Mouse (Mus musculus) hindbrain, embryonic 13.5 days (tissue): Measurements from ENCODE around the gene Foxj3. TPM values are rescaled to one million over a fixed set of nuclear protein-coding genes. Genes with fewer than 3 reads are reported as not detected.
"Not testable (repeated sequence)": the region's sequence is repeated elsewhere in the genome, so short reads cannot be mapped to it uniquely, and the experiment has no call there.

ENCODE experiments used
- ATAC-seq: fragments of 200-750 bp; cut with Nextera tagmentation; 2 replicates; pipeline ENCODE4 v1.8.0; 2017; ENCODE audit warnings: moderate TSS enrichment; ENCODE audit not compliant: low FRiP score
- H3K27ac ChIP-seq: fragments of 300-500 bp; sonication (generic); 2 replicates; pipeline ENCODE4 v1.5.1; 2015; ENCODE audit warnings: inconsistent platforms, mild to moderate bottlenecking, moderate library complexity
- H3K27me3 ChIP-seq: fragments of 300-500 bp; sonication (generic); 2 replicates; pipeline ENCODE4 v1.6.1; 2015; ENCODE audit warnings: mild to moderate bottlenecking, inconsistent platforms
- H3K36me3 ChIP-seq: fragments of 300-500 bp; sonication (generic); 2 replicates; pipeline ENCODE4 v1.6.1; 2015; ENCODE audit warnings: mild to moderate bottlenecking, inconsistent platforms
- H3K4me1 ChIP-seq: fragments of 300-500 bp; sonication (generic); replicated peaks from 2 replicates; pipeline ENCODE4 v1.6.1; 2015; ENCODE audit warnings: inconsistent platforms
- H3K4me2 ChIP-seq: fragments of 300-500 bp; sonication (generic); 2 replicates; pipeline ENCODE4 v1.6.1; 2015; ENCODE audit warnings: inconsistent platforms, mild to moderate bottlenecking, moderate library complexity
- H3K4me3 ChIP-seq: fragments of 300-500 bp; sonication (generic); 2 replicates; pipeline ENCODE4 v1.5.1; 2015; ENCODE audit warnings: mild to moderate bottlenecking, inconsistent platforms
- H3K9ac ChIP-seq: fragments of 300-500 bp; sonication (generic); 2 replicates; pipeline ENCODE4 v1.6.1; 2015; ENCODE audit warnings: mild to moderate bottlenecking, inconsistent platforms
- H3K9me3 ChIP-seq: fragments of 300-500 bp; sonication (generic); 2 replicates; pipeline ENCODE4 v1.6.1; 2016; ENCODE audit warnings: inconsistent platforms
- WGBS: fragments of 180-500 bp; shearing (Covaris S2); methylation state at CpG from one replicate; pipeline ENCODE4 v1.1.7; 2015; 5-methylcytosine and 5-hydroxymethylcytosine counted together
- polyA plus RNA-seq: library from polyadenylated mRNA; unstranded; fragments of >200 nt; fragmentation: Nextera tagmentation; extraction: Ambion mirVana; gene quantifications from 2 replicates; pipeline ENCODE4 v1.2.1, GENCODE M21; 2015

The Foxj3 gene
- polyA plus RNA-seq, 1 experiment from 2014 or later, result 25.4 TPM

DNA sequence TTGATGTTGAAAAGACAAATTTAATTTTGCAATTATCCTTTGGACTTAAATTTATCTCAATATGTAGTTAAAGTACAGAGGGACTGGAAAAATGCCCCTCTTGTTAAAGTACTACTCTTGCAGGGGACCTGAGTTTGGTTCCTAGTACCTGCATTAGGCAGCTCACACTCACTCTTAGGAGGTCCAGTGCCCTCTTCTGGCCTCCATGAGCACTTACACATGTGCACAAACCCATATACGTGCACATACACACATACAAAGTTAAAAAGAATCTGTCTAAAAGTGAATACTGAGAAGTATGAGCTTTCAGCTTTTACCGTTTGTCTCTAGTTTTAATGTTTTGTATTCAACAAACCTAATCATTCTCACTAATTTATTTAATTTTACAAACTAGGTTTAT is 51.2 kb downstream of the Foxj3 start:
- no peaks in the 10 kb centered on the region for H3K9me3 ChIP-seq
- H3K4me2 ChIP-seq, result no peak overlapping the region
- H3K27me3 ChIP-seq, result no peaks in the 10 kb centered on the region
- H3K27ac ChIP-seq, result no peak overlapping the region
- H3K9ac ChIP-seq, result no peak overlapping the region
- no peak for ATAC-seq
- WGBS, result 94% methylated on average over 2 of the region's 2 CpGs
- H3K4me3 ChIP-seq, result no peak overlapping the region
- no peaks in the 10 kb centered on the region for H3K4me1 ChIP-seq
- H3K36me3 ChIP-seq, result peaks cover 17% of the 10 kb centered on the region

DNA sequence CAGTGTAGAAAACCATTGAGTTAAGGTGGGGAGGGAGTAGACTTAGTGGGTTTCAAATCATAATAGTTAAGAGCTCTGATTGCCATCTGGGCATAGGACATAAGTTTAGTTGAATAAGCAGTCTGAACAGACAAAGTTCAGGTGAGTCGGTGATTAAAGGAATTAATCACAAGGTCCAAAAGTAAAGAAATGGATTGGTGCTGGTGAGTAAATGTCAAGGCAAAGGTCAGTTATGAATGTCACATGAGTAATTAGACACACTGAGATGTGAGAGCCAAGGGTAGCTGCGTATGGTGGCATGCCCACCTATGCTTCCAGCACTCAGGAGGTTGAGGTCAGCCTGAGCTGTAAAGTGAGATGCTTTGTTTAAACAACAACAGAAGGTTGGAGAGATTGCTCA is 52.6 kb downstream of the Foxj3 start:
- ATAC-seq, result no peak
- H3K9me3 ChIP-seq, result no peaks in the 10 kb centered on the region
- no peak overlapping the region for H3K4me3 ChIP-seq
- H3K27ac ChIP-seq, result no peak overlapping the region
- H3K4me1 ChIP-seq, result no peaks in the 10 kb centered on the region
- H3K36me3 ChIP-seq, result peaks cover 17% of the 10 kb centered on the region
- H3K4me2 ChIP-seq, result no peak overlapping the region
- WGBS, result 89% methylated on average over 2 of the region's 2 CpGs
- no peak overlapping the region for H3K9ac ChIP-seq
- no peaks in the 10 kb centered on the region for H3K27me3 ChIP-seq

DNA sequence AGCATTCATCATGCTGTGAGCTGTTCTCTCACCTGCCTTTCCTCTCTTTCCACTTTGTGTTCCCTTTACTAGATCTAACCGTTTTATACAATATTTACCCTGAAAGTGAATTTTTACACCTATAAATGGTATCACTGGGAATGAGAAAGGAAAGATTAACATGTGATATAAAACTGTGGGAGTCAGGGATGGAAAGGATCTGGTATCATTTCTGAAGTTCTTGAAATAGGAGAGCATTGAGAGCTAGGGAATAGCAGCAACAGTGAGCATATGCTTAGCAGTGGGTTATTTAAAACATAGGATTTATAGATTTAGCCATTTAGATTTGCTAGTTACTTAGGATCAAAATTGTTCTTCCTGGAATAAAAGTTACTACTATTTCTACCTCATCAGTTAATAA is 53.2 kb downstream of the Foxj3 start:
- Histone ChIP-seq H3K4me3 (no peak overlapping the region), H3K27me3 (no peaks in the 10 kb centered on the region), H3K9ac (no peak overlapping the region), H3K4me1 (no peaks in the 10 kb centered on the region), H3K9me3 (no peaks in the 10 kb centered on the region), H3K27ac (no peak overlapping the region), H3K4me2 (no peak overlapping the region), H3K36me3 (peaks cover 17% of the 10 kb centered on the region)
- 90% methylated on average over 1 of the region's 1 CpGs for WGBS
- ATAC-seq, result no peak

DNA sequence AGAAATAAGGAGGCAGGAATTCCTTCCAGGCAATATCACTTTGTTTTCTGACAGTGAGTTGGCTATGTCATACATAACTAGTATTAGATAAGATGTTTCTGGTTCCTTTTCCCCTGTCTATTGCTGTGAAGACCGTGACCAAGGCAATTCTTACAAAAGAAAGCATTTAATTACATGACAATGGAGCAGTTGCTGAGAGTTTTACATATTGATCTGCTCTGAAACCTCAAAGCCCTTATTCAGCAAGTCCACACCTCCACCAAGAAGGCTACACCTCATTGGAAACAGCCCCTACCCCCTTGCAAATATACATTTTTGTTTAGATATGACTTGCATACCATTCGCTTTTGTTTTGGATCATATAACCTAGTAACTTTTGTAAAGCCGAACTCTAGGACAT is 55.7 kb downstream of the Foxj3 start:
- H3K27me3 ChIP-seq, result no peaks in the 10 kb centered on the region
- 63% methylated on average over 3 of the region's 3 CpGs for WGBS
- no peak overlapping the region for H3K4me3 ChIP-seq
- H3K4me1 ChIP-seq, result no peaks in the 10 kb centered on the region
- no peak overlapping the region for H3K9ac ChIP-seq
- H3K27ac ChIP-seq, result no peak overlapping the region
- no peaks in the 10 kb centered on the region for H3K9me3 ChIP-seq
- ATAC-seq, result no peak
- no peak overlapping the region for H3K4me2 ChIP-seq
- H3K36me3 ChIP-seq, result peaks cover 5% of the 10 kb centered on the region

DNA sequence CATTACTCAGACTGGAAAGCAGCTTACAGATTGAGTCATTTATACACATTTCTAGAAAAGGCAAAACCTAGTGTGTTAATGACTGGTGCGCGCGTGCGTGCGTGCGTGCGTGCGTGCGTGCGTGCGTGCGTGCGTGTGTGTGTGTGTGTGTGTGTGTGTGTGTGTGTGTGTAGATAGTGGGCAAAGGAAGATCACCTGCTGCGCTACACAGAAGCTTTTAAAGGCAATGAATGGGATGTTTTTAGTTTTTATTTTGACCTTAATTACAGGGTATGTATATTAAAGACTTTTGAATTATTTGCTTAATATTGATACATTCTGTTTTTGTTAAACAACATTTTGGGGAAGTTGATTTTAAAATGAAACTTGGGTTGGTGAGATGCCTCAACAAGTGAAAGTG is 57.5 kb downstream of the Foxj3 start:
- no peak overlapping the region for H3K27ac ChIP-seq
- H3K36me3 ChIP-seq, result no peaks in the 10 kb centered on the region
- no peaks in the 10 kb centered on the region for H3K9me3 ChIP-seq
- H3K4me1 ChIP-seq, result no peaks in the 10 kb centered on the region
- H3K4me3 ChIP-seq, result no peak overlapping the region
- no peak for ATAC-seq
- WGBS, result 96% methylated on average over 14 of the region's 14 CpGs
- no peaks in the 10 kb centered on the region for H3K27me3 ChIP-seq
- no peak overlapping the region for H3K9ac ChIP-seq
- no peak overlapping the region for H3K4me2 ChIP-seq

DNA sequence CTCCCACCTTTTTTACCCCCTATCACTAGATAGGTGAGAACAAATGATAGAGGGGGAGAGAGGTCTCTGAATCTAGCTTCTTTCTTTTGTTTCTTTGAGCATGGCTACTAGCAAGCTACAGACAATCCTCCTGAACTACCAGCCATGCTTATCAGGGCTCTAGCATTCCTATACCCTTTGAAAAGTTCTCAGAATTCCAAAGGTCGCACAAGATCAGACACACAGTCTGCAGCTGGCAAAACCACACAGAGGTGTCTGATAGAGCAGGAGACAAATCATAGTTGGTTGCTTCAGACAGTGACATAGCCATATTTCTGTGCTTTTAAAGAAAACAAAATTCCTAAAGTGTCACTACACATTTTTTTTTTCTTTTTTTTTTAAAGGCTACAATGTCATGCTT is 62.8 kb downstream of the Foxj3 start:
- Histone ChIP-seq H3K4me2 (no peak overlapping the region), H3K9ac (no peak overlapping the region), H3K36me3 (peaks cover 4% of the 10 kb centered on the region; the same call in 1 of the 2 replicates), H3K9me3 (no peaks in the 10 kb centered on the region), H3K27ac (no peak overlapping the region), H3K27me3 (no peaks in the 10 kb centered on the region), H3K4me3 (no peak overlapping the region), H3K4me1 (no peaks in the 10 kb centered on the region)
- 78% methylated on average over 1 of the region's 1 CpGs for WGBS
- ATAC-seq, result no peak

DNA sequence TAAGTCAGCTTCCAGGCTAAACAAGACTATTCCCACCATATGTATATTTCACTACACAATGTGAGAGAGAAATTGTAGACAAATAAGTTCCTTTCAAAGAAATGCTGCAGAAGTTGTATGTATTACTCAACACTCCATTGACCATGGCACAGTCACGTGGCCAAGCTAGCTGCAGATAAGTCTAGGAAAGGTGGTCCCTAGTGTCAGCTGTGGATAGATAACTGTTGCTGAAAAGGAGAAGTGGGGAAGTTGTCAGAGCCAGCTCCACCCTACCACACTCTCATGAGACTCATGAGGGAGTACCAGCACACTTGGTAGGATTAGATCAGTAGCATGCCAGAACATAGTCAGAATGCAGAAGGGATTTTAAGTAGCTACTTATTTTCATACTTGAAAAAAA is 72.7 kb downstream of the Foxj3 start:
- Histone ChIP-seq H3K36me3 (peaks cover 14% of the 10 kb centered on the region), H3K27ac (no peak overlapping the region), H3K4me1 (peaks cover 8% of the 10 kb centered on the region; the same call in 1 of the 2 replicates), H3K27me3 (no peaks in the 10 kb centered on the region), H3K9ac (no peak overlapping the region), H3K4me3 (no peak overlapping the region), H3K4me2 (no peak overlapping the region), H3K9me3 (no peaks in the 10 kb centered on the region)
- 95% methylated on average over 1 of the region's 1 CpGs for WGBS
- ATAC-seq, result no peak

DNA sequence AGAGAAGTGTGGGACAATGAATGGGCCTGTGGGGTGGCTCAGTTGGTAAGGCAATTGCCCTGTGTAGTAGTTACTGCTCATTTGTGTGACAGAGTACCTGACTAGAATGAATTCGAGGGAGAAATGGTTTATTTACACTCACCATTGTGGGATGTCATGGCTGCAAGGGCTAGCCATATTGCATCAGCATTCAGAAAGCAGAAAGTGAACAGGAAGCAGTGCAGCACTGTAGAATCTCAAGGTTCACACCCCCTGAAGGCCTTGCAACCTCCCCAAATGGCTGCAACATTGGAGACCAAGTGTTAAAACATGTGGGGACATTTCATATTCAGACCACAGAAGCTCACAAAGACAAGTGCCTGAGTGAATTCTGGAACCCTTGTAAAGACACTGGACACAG is 77.3 kb downstream of the Foxj3 start:
- 52% methylated on average over 1 of the region's 1 CpGs for WGBS
- Histone ChIP-seq H3K27me3 (no peaks in the 10 kb centered on the region), H3K4me2 (no peak overlapping the region), H3K4me1 (peaks cover 8% of the 10 kb centered on the region; the same call in 1 of the 2 replicates), H3K9ac (no peak overlapping the region), H3K9me3 (no peaks in the 10 kb centered on the region), H3K36me3 (no peaks in the 10 kb centered on the region), H3K27ac (peak overlapping the region; percentile 58; the same call in 1 of the 2 replicates), H3K4me3 (no peak overlapping the region)
- ATAC-seq, result no peak

DNA sequence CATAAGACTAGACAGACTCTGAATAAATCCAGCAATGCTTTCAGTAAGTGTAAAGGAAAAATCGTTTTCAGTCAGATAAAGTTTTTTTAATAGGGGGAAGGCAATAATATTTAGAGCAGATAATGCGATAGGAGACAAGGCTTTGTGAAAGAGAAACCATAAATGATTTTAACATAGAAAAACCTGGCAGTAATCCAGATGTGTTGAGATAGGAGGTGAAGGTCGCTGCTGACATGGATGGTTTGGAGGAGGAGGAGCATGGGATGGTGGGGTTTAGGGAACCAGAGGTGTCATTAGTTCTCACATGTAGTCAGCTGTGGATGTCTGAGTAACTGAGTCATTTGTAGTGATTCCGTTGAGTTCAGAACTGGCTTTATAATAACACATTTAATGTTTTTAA is 77.9 kb downstream of the Foxj3 start:
- no peak overlapping the region for H3K9ac ChIP-seq
- peaks cover 8% of the 10 kb centered on the region; the same call in 1 of the 2 replicates for H3K4me1 ChIP-seq
- no peak overlapping the region for H3K4me3 ChIP-seq
- H3K27ac ChIP-seq, result 0 out of 2 replicates have a peak overlapping the region, but pooled peaks have one; percentile 58
- no peaks in the 10 kb centered on the region for H3K27me3 ChIP-seq
- no peak for ATAC-seq
- H3K9me3 ChIP-seq, result no peaks in the 10 kb centered on the region
- H3K4me2 ChIP-seq, result no peak overlapping the region
- WGBS, result 88% methylated on average over 4 of the region's 4 CpGs
- H3K36me3 ChIP-seq, result peaks cover 3% of the 10 kb centered on the region

DNA sequence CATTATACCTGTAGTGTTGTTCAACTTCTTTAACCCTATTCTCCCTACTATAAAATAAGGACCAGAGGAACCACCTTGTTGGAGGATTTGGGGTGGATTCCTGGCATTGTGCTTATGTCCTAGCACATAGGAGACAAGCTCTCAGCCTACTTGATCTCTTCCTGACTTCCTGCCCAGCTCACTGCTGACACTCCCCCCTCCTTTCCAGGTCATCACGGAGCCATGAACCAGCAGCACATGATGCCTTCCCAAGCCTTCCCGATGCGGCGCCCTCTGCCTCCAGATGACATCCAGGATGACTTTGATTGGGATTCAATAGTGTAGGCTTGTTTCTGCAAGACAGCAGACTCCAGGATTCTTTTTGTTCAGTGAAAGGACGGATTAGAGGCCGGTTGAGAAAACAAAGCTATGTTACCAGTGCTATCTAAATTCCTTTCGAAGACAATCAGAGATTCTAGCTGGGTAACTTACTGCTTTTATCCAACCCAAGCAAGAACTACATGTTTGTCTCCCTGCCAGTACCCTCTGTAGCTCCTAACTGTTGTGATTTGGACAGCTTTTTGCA is 89.4 kb downstream of the Foxj3 start:
- Histone ChIP-seq H3K27ac (no peak overlapping the region), H3K4me3 (no peak overlapping the region)
- no peak for ATAC-seq

DNA sequence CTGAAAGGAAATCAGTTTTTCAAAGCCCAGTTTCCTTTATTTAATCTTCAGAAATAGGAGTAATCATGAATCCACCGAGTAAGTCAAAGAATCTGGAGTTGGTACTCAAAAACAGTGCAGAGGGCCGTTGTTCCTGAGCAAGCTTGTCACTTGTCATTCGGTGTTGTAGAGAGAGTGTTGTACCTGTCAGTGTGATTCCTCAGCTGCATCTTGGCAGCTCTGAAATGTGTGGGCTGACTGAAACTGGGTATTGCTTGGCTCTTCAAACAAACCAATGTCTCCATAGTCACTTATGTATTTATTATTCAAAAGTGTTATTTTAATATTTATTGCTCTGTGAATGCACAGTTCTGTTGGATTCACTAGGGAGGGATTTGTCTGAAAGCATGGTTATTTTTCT is 90.1 kb downstream of the Foxj3 start:
- no peak overlapping the region for H3K4me2 ChIP-seq
- no peak for ATAC-seq
- no peaks in the 10 kb centered on the region for H3K9me3 ChIP-seq
- H3K4me1 ChIP-seq, result peaks cover 18% of the 10 kb centered on the region
- WGBS, result 85% methylated on average over 3 of the region's 3 CpGs
- no peak overlapping the region for H3K9ac ChIP-seq
- H3K27ac ChIP-seq, result 0 out of 2 replicates have a peak overlapping the region, but pooled peaks have one; percentile 67
- H3K4me3 ChIP-seq, result no peak overlapping the region
- H3K36me3 ChIP-seq, result peaks cover 56% of the 10 kb centered on the region
- H3K27me3 ChIP-seq, result no peaks in the 10 kb centered on the region

More for the DNA sequence above, 89.4 kb downstream of the Foxj3 start:
- no peaks in the 10 kb centered on the region for H3K27me3 ChIP-seq
- WGBS, result 50% methylated on average over 7 of the region's 7 CpGs
- no peaks in the 10 kb centered on the region for H3K9me3 ChIP-seq
- no peak overlapping the region for H3K4me2 ChIP-seq
- peaks cover 12% of the 10 kb centered on the region for H3K4me1 ChIP-seq
- H3K36me3 ChIP-seq, result peaks cover 56% of the 10 kb centered on the region
- H3K9ac ChIP-seq, result no peak overlapping the region

DNA sequence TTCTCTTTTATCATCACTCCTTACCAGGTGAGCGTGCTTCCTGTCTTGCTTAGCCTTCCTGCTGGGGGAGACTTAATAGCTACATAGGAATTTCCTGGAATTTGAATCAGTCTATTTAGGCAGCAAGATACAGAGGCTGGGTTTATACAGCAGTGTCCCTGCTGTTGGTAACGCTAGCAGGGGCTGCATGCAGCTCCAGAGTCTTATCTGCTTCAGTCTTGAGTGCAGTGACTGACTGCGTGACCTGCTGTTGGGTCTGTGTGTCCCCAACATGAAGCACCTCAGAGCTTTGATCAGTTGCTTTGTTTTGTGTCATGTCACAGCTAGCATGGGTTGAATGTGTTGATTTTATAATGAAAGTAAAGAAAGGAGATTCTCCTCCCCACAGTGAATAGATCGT is 90.5 kb downstream of the Foxj3 start:
- Histone ChIP-seq H3K4me3 (no peak overlapping the region), H3K4me1 (peaks cover 21% of the 10 kb centered on the region), H3K9ac (no peak overlapping the region; the same call in 1 of the 2 replicates), H3K36me3 (peaks cover 56% of the 10 kb centered on the region), H3K27me3 (no peaks in the 10 kb centered on the region), H3K27ac (peak overlapping the region; percentile 67), H3K4me2 (no peak overlapping the region), H3K9me3 (no peaks in the 10 kb centered on the region)
- no peak for ATAC-seq
- 74% methylated on average over 4 of the region's 4 CpGs for WGBS

DNA sequence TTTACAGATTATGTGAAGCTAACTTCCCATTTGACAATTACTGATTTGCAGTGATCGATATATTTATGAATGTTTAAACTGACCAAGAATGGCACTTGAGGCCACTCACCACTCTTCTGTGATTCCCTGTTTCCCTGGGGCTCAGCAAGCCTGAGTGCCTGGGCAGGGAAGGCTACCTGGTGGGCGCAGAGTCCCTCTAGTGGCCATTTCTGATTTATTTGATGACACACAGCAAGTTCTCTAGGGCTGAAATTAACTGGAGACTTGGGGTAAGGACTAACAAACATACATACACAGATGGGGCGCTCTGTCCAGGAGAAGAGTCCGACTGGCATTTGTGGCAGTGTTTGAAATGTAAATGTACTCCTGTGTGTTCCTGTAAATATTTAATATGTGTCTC is 91.6 kb downstream of the Foxj3 start:
- not testable (repeated sequence) for H3K27me3 ChIP-seq, H3K9ac ChIP-seq, H3K27ac ChIP-seq, H3K9me3 ChIP-seq, H3K4me3 ChIP-seq, ATAC-seq, H3K4me2 ChIP-seq
- Histone ChIP-seq H3K4me1 (peaks cover 31% of the 10 kb centered on the region), H3K36me3 (peaks cover 46% of the 10 kb centered on the region)
- 83% methylated on average over 4 of the region's 4 CpGs for WGBS
